Mouse (Mus musculus) hindbrain, embryonic 16.5 days (tissue): ENCODE data around the gene Slco4a1. TPM values are rescaled to one million over a fixed set of nuclear protein-coding genes. Genes with fewer than 3 reads are reported as not detected.

Experiments used
- ATAC-seq: fragments of 200-750 bp; cut with Nextera tagmentation; 2 replicates; pipeline ENCODE4 v1.8.0; 2017; ENCODE audit warnings: moderate TSS enrichment, moderate library complexity
- H3K27ac ChIP-seq: fragments of 300-500 bp; sonication (generic); 2 replicates; pipeline ENCODE4 v1.5.1; 2014; ENCODE audit warnings: low read depth, mild to moderate bottlenecking, control low read depth, low read length, moderate library complexity
- H3K27me3 ChIP-seq: fragments of 300-500 bp; sonication (generic); replicated peaks from 2 replicates; pipeline ENCODE4 v1.6.1; 2014; ENCODE audit warnings: low read length; ENCODE audit not compliant: control insufficient read depth, insufficient read depth
- H3K36me3 ChIP-seq: fragments of 300-500 bp; sonication (generic); 2 replicates; pipeline ENCODE4 v1.6.1; 2014; ENCODE audit warnings: mild to moderate bottlenecking, low read length, moderate library complexity, mixed read lengths; ENCODE audit not compliant: control insufficient read depth, insufficient read depth
- H3K4me1 ChIP-seq: fragments of 300-500 bp; sonication (generic); 2 replicates; pipeline ENCODE4 v1.6.1; 2014; ENCODE audit warnings: low read depth, low read length; ENCODE audit not compliant: control insufficient read depth, insufficient read depth
- H3K4me2 ChIP-seq: fragments of 300-500 bp; sonication (generic); 2 replicates; pipeline ENCODE4 v1.6.1; 2014; ENCODE audit warnings: mild to moderate bottlenecking, low read length, control low read depth, moderate library complexity
- H3K4me3 ChIP-seq: fragments of 300-500 bp; sonication (generic); 2 replicates; pipeline ENCODE4 v1.5.1; 2014; ENCODE audit warnings: mild to moderate bottlenecking, low read length, control low read depth, moderate library complexity
- H3K9ac ChIP-seq: fragments of 300-500 bp; sonication (generic); 2 replicates; pipeline ENCODE4 v1.6.1; 2014; ENCODE audit warnings: low read depth, mild to moderate bottlenecking, control low read depth, low read length, moderate library complexity
- H3K9me3 ChIP-seq: fragments of 300-500 bp; sonication (generic); 2 replicates; pipeline ENCODE4 v1.6.1; 2014; ENCODE audit warnings: mild to moderate bottlenecking, low read length, moderate library complexity; ENCODE audit not compliant: control insufficient read depth
- WGBS: fragments of 180-500 bp; shearing (Covaris S2); extraction: QIAGEN DNeasy Blood & Tissue Kit; methylation state at CpG from one replicate; pipeline ENCODE4 v1.1.7; 2014; 5-methylcytosine and 5-hydroxymethylcytosine counted together
- polyA plus RNA-seq: library from polyadenylated mRNA; unstranded; fragments of >200 nt; fragmentation: Nextera tagmentation; extraction: Ambion mirVana; gene quantifications from 2 replicates; pipeline ENCODE4 v1.2.1, GENCODE M21; 2015

The Slco4a1 gene
- polyA plus RNA-seq, 1 experiment from 2014 or later, result 2.7 TPM

GRCm38 (mm10) chr2:180428331-180428730 lies 27.7 kb upstream of the Slco4a1 start:
- H3K9ac ChIP-seq, result no peak overlapping the region
- no peaks in the 10 kb centered on the region for H3K27me3 ChIP-seq
- no peak overlapping the region for H3K27ac ChIP-seq
- H3K4me1 ChIP-seq, result peaks cover 5% of the 10 kb centered on the region
- H3K4me2 ChIP-seq, result no peak overlapping the region
- 30% methylated on average over 2 of the region's 2 CpGs for WGBS
- 0 out of 2 replicates have a peak, but pooled peaks have one; percentile 34 for ATAC-seq
- no peaks in the 10 kb centered on the region for H3K36me3 ChIP-seq
- H3K4me3 ChIP-seq, result no peak overlapping the region
- H3K9me3 ChIP-seq, result no peaks in the 10 kb centered on the region

DNA sequence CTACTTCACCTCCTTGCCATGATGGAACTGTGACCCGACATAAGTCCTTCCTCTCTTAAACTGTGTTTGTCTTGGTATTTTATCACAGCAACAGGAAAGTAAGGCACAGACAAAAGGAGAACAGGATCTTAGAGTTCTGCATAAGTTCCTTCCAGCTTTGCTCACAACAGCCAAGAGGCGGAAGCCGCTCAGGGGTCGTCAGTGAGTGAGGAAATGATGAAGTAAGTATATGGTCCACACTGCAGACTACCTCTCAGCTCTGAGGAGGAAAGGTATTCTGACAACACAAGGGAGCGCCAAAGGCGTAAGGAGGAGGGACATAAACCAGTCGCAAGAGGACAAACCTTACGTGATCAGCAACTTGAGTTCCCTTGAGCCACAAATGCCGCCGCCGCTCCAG lies 25.4 kb upstream of the Slco4a1 start:
- no peak for ATAC-seq
- Histone ChIP-seq H3K9ac (no peak overlapping the region), H3K27ac (no peak overlapping the region), H3K4me1 (peaks cover 5% of the 10 kb centered on the region), H3K27me3 (no peaks in the 10 kb centered on the region), H3K36me3 (no peaks in the 10 kb centered on the region), H3K4me3 (no peak overlapping the region), H3K4me2 (no peak overlapping the region), H3K9me3 (no peaks in the 10 kb centered on the region)
- WGBS, result 84% methylated on average over 11 of the region's 11 CpGs

DNA sequence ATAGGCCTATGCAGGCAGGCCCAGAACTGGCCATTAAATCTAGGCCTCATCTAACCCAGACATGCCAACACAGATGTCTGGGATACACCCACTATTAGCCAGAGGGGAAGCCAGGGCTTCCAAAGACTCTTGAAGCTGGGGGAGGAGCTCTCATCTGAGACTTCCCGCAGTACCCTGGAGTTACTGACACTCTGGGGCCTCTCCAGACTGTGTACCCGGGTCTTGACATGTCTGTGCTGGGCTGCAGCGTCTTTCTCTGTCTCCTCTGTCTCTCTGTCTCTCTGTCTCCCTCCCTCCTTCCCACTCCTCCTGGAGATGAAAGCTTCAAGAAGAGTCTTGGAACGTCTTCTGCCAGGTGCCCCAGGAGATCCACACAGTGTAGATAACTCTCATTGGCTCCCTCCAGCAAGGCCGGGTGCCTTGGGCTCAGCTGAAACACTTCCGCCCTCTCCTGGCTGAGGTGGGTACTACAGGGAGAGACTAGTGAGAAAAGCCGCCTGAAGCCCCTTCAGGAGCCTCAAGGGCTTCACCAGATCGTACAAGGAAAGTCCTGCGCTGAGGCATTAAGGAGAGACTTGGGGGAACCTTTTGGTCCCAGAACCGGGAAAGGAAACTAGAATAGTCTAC lies 23.9 kb upstream of the Slco4a1 start:
- Histone ChIP-seq H3K27me3 (no peaks in the 10 kb centered on the region), H3K9me3 (no peaks in the 10 kb centered on the region), H3K4me3 (no peak overlapping the region), H3K4me1 (peaks cover 2% of the 10 kb centered on the region; the same call in 1 of the 2 replicates), H3K9ac (no peak overlapping the region), H3K36me3 (no peaks in the 10 kb centered on the region), H3K4me2 (no peak overlapping the region), H3K27ac (no peak overlapping the region)
- WGBS, result 25% methylated on average over 10 of the region's 10 CpGs
- 0 out of 2 replicates have a peak, but pooled peaks have one; percentile 37 for ATAC-seq

- Histone ChIP-seq H3K4me1 (no peaks in the 10 kb centered on the region), H3K9ac (no peak overlapping the region), H3K4me3 (no peak overlapping the region), H3K36me3 (no peaks in the 10 kb centered on the region), H3K27ac (no peak overlapping the region), H3K9me3 (no peaks in the 10 kb centered on the region), H3K4me2 (no peak overlapping the region), H3K27me3 (no peaks in the 10 kb centered on the region)
- ATAC-seq, result no peak
- WGBS, result 75% methylated on average over 10 of the region's 10 CpGs
Measured at GRCm38 (mm10) chr2:180432751-180433150, 23.3 kb upstream of the Slco4a1 start.

- 76% methylated on average over 7 of the region's 7 CpGs for WGBS
Measured at GRCm38 (mm10) chr2:180433350-180433749, 22.7 kb upstream of the Slco4a1 start.

GRCm38 (mm10) chr2:180435341-180435926 lies 20.6 kb upstream of the Slco4a1 start:
- no peak overlapping the region for H3K4me3 ChIP-seq
- WGBS, result 77% methylated on average over 4 of the region's 4 CpGs
- no peak overlapping the region for H3K9ac ChIP-seq
- no peaks in the 10 kb centered on the region for H3K36me3 ChIP-seq
- H3K27ac ChIP-seq, result no peak overlapping the region
- ATAC-seq, result no peak
- no peaks in the 10 kb centered on the region for H3K4me1 ChIP-seq
- no peaks in the 10 kb centered on the region for H3K27me3 ChIP-seq
- H3K4me2 ChIP-seq, result no peak overlapping the region
- no peaks in the 10 kb centered on the region for H3K9me3 ChIP-seq

More at GRCm38 (mm10) chr2:180433350-180433749, 22.7 kb upstream of the Slco4a1 start:
- Histone ChIP-seq H3K4me3 (no peak overlapping the region), H3K27ac (no peak overlapping the region), H3K36me3 (no peaks in the 10 kb centered on the region), H3K9me3 (no peaks in the 10 kb centered on the region), H3K27me3 (no peaks in the 10 kb centered on the region), H3K4me2 (no peak overlapping the region), H3K9ac (no peak overlapping the region), H3K4me1 (no peaks in the 10 kb centered on the region)
- no peak for ATAC-seq

GRCm38 (mm10) chr2:180437149-180437864 lies 18.7 kb upstream of the Slco4a1 start:
- Histone ChIP-seq H3K27me3 (no peaks in the 10 kb centered on the region), H3K9me3 (no peaks in the 10 kb centered on the region), H3K9ac (no peak overlapping the region), H3K4me3 (no peak overlapping the region), H3K4me1 (no peaks in the 10 kb centered on the region), H3K36me3 (no peaks in the 10 kb centered on the region), H3K27ac (no peak overlapping the region), H3K4me2 (no peak overlapping the region)
- ATAC-seq, result no peak
- WGBS, result 82% methylated on average over 5 of the region's 5 CpGs

DNA sequence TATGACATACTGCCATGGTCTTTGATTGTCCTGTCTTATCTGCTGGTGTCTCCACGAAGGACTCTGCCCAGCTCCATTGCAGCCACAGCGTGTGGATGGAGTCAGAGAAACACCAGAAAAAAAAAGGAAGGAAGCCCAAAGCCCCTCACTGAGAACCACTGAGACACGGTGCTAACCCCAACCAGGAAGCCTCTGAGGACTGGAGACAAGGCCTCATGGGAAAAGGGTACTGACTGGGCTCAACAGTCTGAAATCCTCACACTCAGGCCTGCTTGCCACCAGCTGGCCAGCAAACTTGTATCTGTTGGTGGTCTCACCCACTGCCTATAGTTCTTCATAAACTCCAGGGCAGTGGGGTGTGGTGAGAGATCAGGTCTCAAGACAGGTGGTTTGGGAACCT lies 16.3 kb upstream of the Slco4a1 start:
- Histone ChIP-seq H3K27ac (no peak overlapping the region), H3K4me3 (no peak overlapping the region), H3K36me3 (no peaks in the 10 kb centered on the region), H3K9ac (no peak overlapping the region), H3K9me3 (no peaks in the 10 kb centered on the region), H3K4me1 (no peaks in the 10 kb centered on the region), H3K4me2 (no peak overlapping the region), H3K27me3 (no peaks in the 10 kb centered on the region)
- WGBS, result 81% methylated on average over 3 of the region's 3 CpGs
- no peak for ATAC-seq

GRCm38 (mm10) chr2:180440596-180441332 lies 15.3 kb upstream of the Slco4a1 start:
- H3K9ac ChIP-seq, result no peak overlapping the region
- H3K4me1 ChIP-seq, result no peaks in the 10 kb centered on the region
- 69% methylated on average over 9 of the region's 9 CpGs for WGBS
- no peaks in the 10 kb centered on the region for H3K27me3 ChIP-seq
- no peaks in the 10 kb centered on the region for H3K36me3 ChIP-seq
- no peak overlapping the region for H3K4me3 ChIP-seq
- H3K27ac ChIP-seq, result no peak overlapping the region
- ATAC-seq, result no peak
- no peaks in the 10 kb centered on the region for H3K9me3 ChIP-seq
- no peak overlapping the region for H3K4me2 ChIP-seq
